Mouse (Mus musculus) stomach, embryonic 14.5 days (tissue): ENCODE data around the gene Map4k1. TPM values are rescaled to one million over a fixed set of nuclear protein-coding genes. Genes with fewer than 3 reads are reported as not detected.

ENCODE experiments used
- ATAC-seq: fragments of 200-750 bp; cut with Nextera tagmentation; 2 replicates; pipeline ENCODE4 v1.8.0; 2017; ENCODE audit warnings: low read depth, moderate TSS enrichment; ENCODE audit not compliant: insufficient number of reproducible peaks, insufficient read depth, low FRiP score
- H3K27ac ChIP-seq: fragments of 300-500 bp; sonication (generic); 2 replicates; pipeline ENCODE4 v1.5.1; 2014; ENCODE audit warnings: mild to moderate bottlenecking, low read length, moderate library complexity, mixed read lengths
- H3K27me3 ChIP-seq: fragments of 300-500 bp; sonication (generic); 2 replicates; pipeline ENCODE4 v1.6.1; 2014; ENCODE audit warnings: low read length, control low read depth, mixed read lengths; ENCODE audit not compliant: control insufficient read depth, insufficient read depth
- H3K36me3 ChIP-seq: fragments of 300-500 bp; sonication (generic); 2 replicates; pipeline ENCODE4 v1.6.1; 2014; ENCODE audit warnings: mild to moderate bottlenecking, control low read depth, low read length, moderate library complexity, mixed read lengths; ENCODE audit not compliant: control insufficient read depth, insufficient read depth
- H3K4me1 ChIP-seq: fragments of 300-500 bp; sonication (generic); 2 replicates; pipeline ENCODE4 v1.6.1; 2014; ENCODE audit warnings: low read length, control low read depth, mixed read lengths; ENCODE audit not compliant: control insufficient read depth, insufficient read depth
- H3K4me2 ChIP-seq: fragments of 300-500 bp; sonication (generic); replicated peaks from 2 replicates; pipeline ENCODE4 v1.6.1; 2014; ENCODE audit warnings: low read depth, low read length, control low read depth
- H3K4me3 ChIP-seq: fragments of 300-500 bp; sonication (generic); 2 replicates; pipeline ENCODE4 v1.5.1; 2014; ENCODE audit warnings: low read depth, low read length, control low read depth
- H3K9ac ChIP-seq: fragments of 300-500 bp; sonication (generic); replicated peaks from 2 replicates; pipeline ENCODE4 v1.6.1; 2014; ENCODE audit warnings: low read depth, mild to moderate bottlenecking, control low read depth, low read length, moderate library complexity, mixed read lengths
- H3K9me3 ChIP-seq: fragments of 300-500 bp; sonication (generic); 2 replicates; pipeline ENCODE4 v1.6.1; 2016; ENCODE audit warnings: low read depth, low read length, control low read depth; ENCODE audit not compliant: control insufficient read depth
- WGBS: fragments of 180-500 bp; shearing (Covaris S2); extraction: QIAGEN DNeasy Blood & Tissue Kit; methylation state at CpG from one replicate; pipeline ENCODE4 v1.1.7; 2014; 5-methylcytosine and 5-hydroxymethylcytosine counted together
- polyA plus RNA-seq: library from polyadenylated mRNA; unstranded; fragments of >200 nt; fragmentation: Nextera tagmentation; extraction: Ambion mirVana; gene quantifications from 2 replicates; pipeline ENCODE4 v1.2.1, GENCODE M21; 2014

The Map4k1 gene
- polyA plus RNA-seq, 1 experiment from 2014 or later, result 11.3 TPM

DNA sequence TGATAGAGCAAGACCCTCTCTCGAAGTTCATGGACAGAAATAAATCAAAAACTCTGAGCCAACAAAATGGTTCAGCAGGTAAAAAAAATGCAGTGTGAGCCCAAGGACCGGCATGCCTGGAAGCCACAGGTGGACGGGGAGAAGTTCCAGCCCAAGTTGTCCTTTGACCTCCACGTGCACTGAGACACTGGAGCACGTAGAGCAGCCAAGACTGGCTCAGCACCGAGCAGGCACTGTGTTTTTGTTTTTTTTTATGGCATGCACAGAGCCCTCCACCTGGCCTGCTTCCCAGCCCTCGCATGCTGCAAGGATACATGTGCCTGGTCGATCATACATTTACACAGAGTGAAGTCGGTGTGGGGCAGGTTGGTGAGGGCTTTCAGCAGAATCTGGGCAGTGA is 4.3 kb upstream of the Map4k1 start:
- 83% methylated on average over 9 of the region's 9 CpGs for WGBS
- no peak overlapping the region for H3K9ac ChIP-seq
- ATAC-seq, result no peak
- H3K4me1 ChIP-seq, result peaks cover 3% of the 10 kb centered on the region; the same call in 1 of the 2 replicates
- no peaks in the 10 kb centered on the region for H3K9me3 ChIP-seq
- H3K4me3 ChIP-seq, result no peak overlapping the region
- H3K4me2 ChIP-seq, result no peak overlapping the region
- no peak overlapping the region for H3K27ac ChIP-seq
- H3K27me3 ChIP-seq, result no peaks in the 10 kb centered on the region
- H3K36me3 ChIP-seq, result peaks cover 54% of the 10 kb centered on the region

DNA sequence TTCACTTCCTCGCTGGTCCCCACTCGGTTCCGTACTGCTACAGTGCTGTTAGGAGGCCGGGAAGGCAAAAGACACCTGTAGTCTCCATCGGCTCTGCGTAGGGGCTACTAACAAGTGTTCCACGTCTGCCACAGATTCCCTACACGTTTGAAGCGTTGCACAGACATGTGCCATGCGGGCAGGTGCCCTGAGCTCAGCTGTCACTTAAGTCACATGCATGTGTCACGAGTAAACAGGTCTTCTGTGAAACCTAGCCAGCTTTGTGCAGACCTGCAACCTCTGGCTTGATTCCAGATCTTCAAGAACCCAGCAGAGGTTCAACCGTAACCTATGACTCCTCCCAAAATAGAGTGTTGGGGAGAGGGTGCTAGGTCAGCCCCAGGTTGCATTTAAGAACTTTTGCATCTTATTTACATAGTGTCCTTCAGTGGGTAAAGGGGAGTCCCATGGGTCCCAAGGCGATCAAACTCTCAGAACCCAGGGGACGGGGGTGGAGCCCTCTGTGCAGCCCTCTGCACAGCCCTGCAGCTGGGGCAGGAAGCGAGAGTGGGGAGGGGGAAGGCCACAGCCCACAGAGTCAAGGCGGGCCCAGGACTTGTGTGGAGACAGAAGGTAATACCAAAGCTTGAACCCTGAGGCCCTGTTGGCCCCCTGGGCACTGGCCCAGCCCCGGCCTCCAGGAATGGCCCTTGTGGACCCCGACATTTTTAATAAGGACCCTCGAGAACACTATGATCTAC is 594 bp downstream of the Map4k1 start:
- WGBS, result 12% methylated on average over 19 of the region's 19 CpGs
- Histone ChIP-seq H3K4me2 (peak overlapping the region; percentile 60), H3K36me3 (peaks cover 17% of the 10 kb centered on the region), H3K4me3 (peak overlapping the region; percentile 87), H3K9me3 (no peaks in the 10 kb centered on the region), H3K27ac (peak overlapping the region; percentile 87), H3K9ac (peak overlapping the region; percentile 63), H3K4me1 (peaks cover 7% of the 10 kb centered on the region; the same call in 1 of the 2 replicates), H3K27me3 (no peaks in the 10 kb centered on the region)
- ATAC-seq, result peak; percentile 10

DNA sequence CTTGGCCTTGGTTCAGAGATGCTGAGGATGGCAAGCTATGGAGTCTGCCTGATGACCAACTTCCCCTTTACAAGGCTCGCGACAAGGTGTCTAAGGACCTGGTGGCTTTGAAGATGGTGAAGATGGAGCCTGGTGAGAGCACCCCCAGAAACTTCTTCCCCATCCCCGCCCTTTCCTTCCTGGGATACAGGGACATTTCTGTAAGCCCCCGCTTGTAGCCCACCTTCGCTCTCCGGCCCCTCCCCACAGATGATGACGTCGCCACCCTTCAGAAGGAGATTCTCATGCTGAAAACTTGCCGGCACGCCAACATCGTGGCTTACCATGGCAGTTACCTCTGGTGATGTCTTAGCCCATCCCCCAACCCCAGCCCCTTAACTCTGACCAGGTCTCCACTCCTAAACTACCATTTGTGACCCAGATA is 1.3 kb downstream of the Map4k1 start:
- no peaks in the 10 kb centered on the region for H3K9me3 ChIP-seq
- H3K36me3 ChIP-seq, result peaks cover 10% of the 10 kb centered on the region; the same call in 1 of the 2 replicates
- no peak for ATAC-seq
- peak overlapping the region; percentile 60 for H3K4me2 ChIP-seq
- H3K27ac ChIP-seq, result no peak overlapping the region
- 59% methylated on average over 11 of the region's 11 CpGs for WGBS
- H3K27me3 ChIP-seq, result no peaks in the 10 kb centered on the region
- H3K4me1 ChIP-seq, result peaks cover 7% of the 10 kb centered on the region; the same call in 1 of the 2 replicates
- no peak overlapping the region for H3K4me3 ChIP-seq
- no peak overlapping the region for H3K9ac ChIP-seq

DNA sequence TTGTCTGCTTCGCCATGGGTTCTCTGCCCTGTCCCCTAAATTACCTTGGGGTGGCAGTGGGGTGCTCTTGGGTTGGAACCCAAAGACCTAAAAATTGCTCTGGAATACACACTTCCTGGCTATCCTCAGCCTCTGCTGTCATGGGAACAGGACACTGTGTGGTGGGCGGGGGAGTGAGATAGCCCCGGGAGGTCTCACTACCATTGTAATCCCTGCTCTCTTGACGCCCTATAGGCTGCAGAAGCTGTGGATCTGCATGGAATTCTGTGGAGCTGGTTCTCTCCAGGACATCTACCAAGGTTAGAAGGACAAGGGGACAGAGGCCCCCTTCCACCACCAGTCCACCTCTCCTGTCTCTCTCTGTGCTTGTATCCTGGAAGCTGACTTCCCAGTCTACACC is 2.0 kb downstream of the Map4k1 start:
- Histone ChIP-seq H3K9me3 (no peaks in the 10 kb centered on the region), H3K9ac (no peak overlapping the region), H3K4me2 (no peak overlapping the region), H3K27ac (no peak overlapping the region), H3K27me3 (no peaks in the 10 kb centered on the region), H3K4me1 (peaks cover 7% of the 10 kb centered on the region; the same call in 1 of the 2 replicates), H3K36me3 (peaks cover 3% of the 10 kb centered on the region; the same call in 1 of the 2 replicates), H3K4me3 (no peak overlapping the region)
- no peak for ATAC-seq
- WGBS, result 71% methylated on average over 4 of the region's 4 CpGs

DNA sequence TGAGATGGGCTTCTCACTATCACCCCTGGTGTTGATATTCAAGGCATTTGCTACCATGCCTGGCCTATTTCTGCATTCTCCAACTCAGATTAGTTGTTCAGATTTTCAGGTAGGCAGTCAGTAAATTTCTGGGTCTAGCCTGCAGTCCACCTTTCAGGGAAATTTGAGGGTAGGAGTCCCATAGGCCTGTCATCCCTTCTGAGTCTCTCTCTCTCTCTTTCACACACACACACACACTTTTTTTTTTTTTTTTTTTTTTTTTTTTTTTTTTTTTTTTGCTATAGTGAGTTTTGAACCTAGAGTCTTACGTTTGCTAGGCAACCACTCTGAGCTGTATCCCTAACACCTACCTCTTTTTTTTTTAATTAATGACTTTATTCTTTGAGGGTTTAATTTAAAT is 2.6 kb downstream of the Map4k1 start:
- ATAC-seq, result no peak
- whole genome bisulfite sequencing, result 91% methylated on average over 1 of the region's 1 CpGs
- H3K4me2 ChIP-seq, result no peak overlapping the region

DNA sequence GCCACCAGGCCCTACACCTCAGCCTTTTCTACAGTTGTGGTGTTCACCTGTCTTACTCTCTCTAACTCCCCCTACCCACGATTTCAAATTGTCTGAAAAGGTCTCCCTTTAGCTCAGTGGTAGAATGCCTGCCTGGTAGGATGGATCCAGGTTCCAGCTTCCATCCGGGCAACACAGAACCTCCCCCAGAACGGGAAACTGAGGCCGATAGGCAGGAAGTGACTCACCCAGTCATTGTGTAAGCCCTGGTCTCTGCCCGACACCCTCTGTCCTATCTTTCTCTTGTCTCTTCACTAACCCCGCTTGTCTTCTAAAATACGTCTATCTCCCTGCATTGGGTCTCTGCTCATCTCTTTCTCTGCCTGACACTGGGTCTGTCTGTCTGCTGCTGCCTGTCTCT is 3.4 kb downstream of the Map4k1 start:
- Histone ChIP-seq H3K4me1 (peaks cover 7% of the 10 kb centered on the region; the same call in 1 of the 2 replicates), H3K36me3 (no peaks in the 10 kb centered on the region), H3K27ac (no peak overlapping the region), H3K4me3 (no peak overlapping the region), H3K4me2 (no peak overlapping the region), H3K9ac (no peak overlapping the region), H3K9me3 (no peaks in the 10 kb centered on the region), H3K27me3 (no peaks in the 10 kb centered on the region)
- no peak for ATAC-seq
- 87% methylated on average over 7 of the region's 7 CpGs for WGBS

More for the DNA sequence above, 2.6 kb downstream of the Map4k1 start:
- Histone ChIP-seq H3K4me1 (peaks cover 7% of the 10 kb centered on the region; the same call in 1 of the 2 replicates), H3K9me3 (no peaks in the 10 kb centered on the region), H3K27ac (no peak overlapping the region), H3K9ac (no peak overlapping the region), H3K36me3 (no peaks in the 10 kb centered on the region), H3K4me3 (no peak overlapping the region), H3K27me3 (no peaks in the 10 kb centered on the region)

DNA sequence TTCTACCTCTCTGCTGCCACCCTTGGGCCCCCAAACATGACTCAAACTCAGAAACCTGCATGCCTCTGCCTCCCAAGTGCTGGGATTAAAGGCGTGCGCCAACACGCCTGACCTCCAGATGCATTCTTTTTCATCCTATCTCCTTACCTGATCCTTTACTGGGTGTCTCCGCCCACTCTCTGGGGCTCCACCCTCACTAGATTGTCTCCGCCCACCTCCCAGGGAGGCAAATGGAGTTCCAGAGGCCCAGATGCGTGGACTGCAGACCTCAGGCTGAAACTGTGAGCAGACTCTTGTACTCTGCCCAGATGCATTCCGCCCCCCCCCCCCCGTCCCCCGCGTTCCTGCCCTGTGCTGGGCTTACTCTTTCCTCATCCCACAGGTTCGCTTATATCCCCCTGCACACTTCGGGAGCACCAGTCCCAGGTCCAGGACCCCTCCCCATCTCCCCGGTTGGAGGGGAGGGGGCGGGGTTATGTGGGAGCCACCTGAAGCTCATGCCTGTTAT is 9.0 kb downstream of the Map4k1 start:
- peak; percentile 56; the same call in 1 of the 2 replicates for ATAC-seq
- no peak overlapping the region for H3K4me3 ChIP-seq
- 47% methylated on average over 13 of the region's 14 CpGs for WGBS
- no peak overlapping the region for H3K4me2 ChIP-seq
- H3K27ac ChIP-seq, result no peak overlapping the region
- no peaks in the 10 kb centered on the region for H3K36me3 ChIP-seq
- no peaks in the 10 kb centered on the region for H3K4me1 ChIP-seq
- no peaks in the 10 kb centered on the region for H3K27me3 ChIP-seq
- no peak overlapping the region for H3K9ac ChIP-seq
- no peaks in the 10 kb centered on the region for H3K9me3 ChIP-seq

DNA sequence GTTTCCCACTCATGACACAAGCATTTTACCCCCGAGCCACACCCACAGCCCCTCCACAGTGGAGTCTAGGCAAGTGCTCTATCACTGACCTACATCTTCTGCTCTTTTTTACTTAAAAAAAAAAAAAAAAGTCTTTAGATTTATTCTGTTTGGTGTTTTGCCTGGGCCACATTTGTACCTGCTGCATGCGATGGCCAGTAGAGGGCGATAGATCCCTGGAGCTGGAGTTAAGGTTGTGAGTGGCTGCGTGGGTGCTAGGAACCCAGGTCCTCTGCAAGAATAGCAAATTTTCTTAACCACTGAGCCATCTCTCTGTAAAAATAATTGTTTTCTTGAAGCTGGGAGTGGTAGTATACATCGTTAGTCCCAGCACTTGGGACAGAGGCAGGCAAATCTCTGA is 9.8 kb downstream of the Map4k1 start:
- H3K27ac ChIP-seq, result no peak overlapping the region
- 65% methylated on average over 5 of the region's 5 CpGs for WGBS
- no peak overlapping the region for H3K4me3 ChIP-seq
- ATAC-seq, result no peak
- H3K9ac ChIP-seq, result no peak overlapping the region
- H3K4me1 ChIP-seq, result no peaks in the 10 kb centered on the region
- H3K36me3 ChIP-seq, result no peaks in the 10 kb centered on the region
- H3K27me3 ChIP-seq, result no peaks in the 10 kb centered on the region
- no peak overlapping the region for H3K4me2 ChIP-seq
- H3K9me3 ChIP-seq, result no peaks in the 10 kb centered on the region
